Mouse (Mus musculus) subcutaneous adipose tissue, adult 2 months (tissue): ENCODE measurements around the gene 2210011C24Rik. TPM values are rescaled to one million over a fixed set of nuclear protein-coding genes. Genes with fewer than 3 reads are reported as not detected.

ENCODE experiments used
- polyA plus RNA-seq: library from polyadenylated mRNA; depleted of rRNA; stranded (reverse); fragments of >200 nt; gene quantifications from 2 replicates; pipeline ENCODE4 v1.2.3, GENCODE M21; 2012; ENCODE audit warnings: low replicate concordance; rRNA removed

2210011C24Rik gene
- polyA plus RNA-seq, result 0.24 and 0.27 TPM in 2 replicates

GRCm38 (mm10) chr8:84011705-84012498 lies at the start of gene 2210011C24Rik:
Gene 2210011C24Rik, minus strand, starts transcription at chr8:84012171.

GRCm38 (mm10) chr8:84044900-84045299 lies 32.9 kb upstream of the 2210011C24Rik start, which contains the start of gene Rln3:
Gene Rln3, minus strand, starts transcription at chr8:84045000.

GRCm38 (mm10) chr8:84042066-84042947 lies 30.3 kb upstream of the 2210011C24Rik start, which contains the start of gene Il27ra:
Gene Il27ra, minus strand, starts transcription at chr8:84042589.

GRCm38 (mm10) chr8:84021096-84021495 lies 9.1 kb upstream of the 2210011C24Rik start, which contains the start of gene Palm3:
Gene Palm3, plus strand, starts transcription at chr8:84021471.

GRCm38 (mm10) chr8:84001281-84002000 lies 10.5 kb downstream of the 2210011C24Rik start, which contains the start of gene 1700067K01Rik:
Gene 1700067K01Rik, plus strand, starts transcription at chr8:84001502.

GRCm38 (mm10) chr8:83997511-83998141 lies 14.3 kb downstream of the 2210011C24Rik start, which contains the start of gene Samd1:
Gene Samd1, plus strand, starts transcription at chr8:83997672.

GRCm38 (mm10) chr8:83972150-83973120 lies 39.5 kb downstream of the 2210011C24Rik start, which contains the start of gene Prkaca:
Gene Prkaca, plus strand, starts transcription at chr8:83972993.

Other genes with a start within 250 kb of the 2210011C24Rik start
- 33.2 and 156 TPM in 2 replicates for gene Adgrl1, start 112.1 kb downstream of the 2210011C24Rik start, polyA plus RNA-seq
- gene Gm10644, start 57.0 kb downstream of the 2210011C24Rik start, polyA plus RNA-seq, result 1.9 and 5.0 TPM in 2 replicates
- 4.3 and 13.9 TPM in 2 replicates for gene Asf1b, start 56.7 kb downstream of the 2210011C24Rik start, polyA plus RNA-seq
- 150 and 220 TPM in 2 replicates for gene Prkaca, start 39.2 kb downstream of the 2210011C24Rik start, polyA plus RNA-seq
- gene Samd1, start 14.5 kb downstream of the 2210011C24Rik start, polyA plus RNA-seq, result 30.8 and 82.0 TPM in 2 replicates
- 0.39 TPM in 1 of 2 replicates, not detected in the other for gene 1700067K01Rik, start 10.7 kb downstream of the 2210011C24Rik start, polyA plus RNA-seq
- gene Palm3, start 9.3 kb upstream of the 2210011C24Rik start, polyA plus RNA-seq, result 0.24 and 2.2 TPM in 2 replicates
- 6.8 and 7.1 TPM in 2 replicates for gene Il27ra, start 30.4 kb upstream of the 2210011C24Rik start, polyA plus RNA-seq
- 0.23 and 0.31 TPM in 2 replicates for gene Rln3, start 32.8 kb upstream of the 2210011C24Rik start, polyA plus RNA-seq
- gene Gm10643, start 53.0 kb upstream of the 2210011C24Rik start, polyA plus RNA-seq, result 0.59 and 2.2 TPM in 2 replicates
- 13.7 and 31.8 TPM in 2 replicates for gene Rfx1, start 54.7 kb upstream of the 2210011C24Rik start, polyA plus RNA-seq
- gene Dcaf15, start 92.6 kb upstream of the 2210011C24Rik start, polyA plus RNA-seq, result 30.1 and 50.5 TPM in 2 replicates
- gene Podnl1, start 113.8 kb upstream of the 2210011C24Rik start, polyA plus RNA-seq, result 2.0 and 2.4 TPM in 2 replicates
- 22.7 and 43.0 TPM in 2 replicates for gene Cc2d1a, start 135.8 kb upstream of the 2210011C24Rik start, polyA plus RNA-seq
- 0.67 and 1.2 TPM in 2 replicates for gene 4930432K21Rik, start 135.9 kb upstream of the 2210011C24Rik start, polyA plus RNA-seq
- 0.73 and 4.0 TPM in 2 replicates for gene Nanos3, start 173.0 kb upstream of the 2210011C24Rik start, polyA plus RNA-seq
- 11.0 and 16.1 TPM in 2 replicates for gene Zswim4, start 224.9 kb upstream of the 2210011C24Rik start, polyA plus RNA-seq
- 129 and 160 TPM in 2 replicates for gene D8Ertd738e, start 237.5 kb upstream of the 2210011C24Rik start, polyA plus RNA-seq
- gene Mri1, start 245.2 kb upstream of the 2210011C24Rik start, polyA plus RNA-seq, result 33.1 and 104 TPM in 2 replicates